Mouse (Mus musculus) midbrain, embryonic 10.5 days (tissue): ENCODE results near the gene Nell1. TPM values are rescaled to one million over a fixed set of nuclear protein-coding genes. Genes with fewer than 3 reads are reported as not detected.

Source experiments
- DNase-seq: peaks from one replicate; pipeline ENCODE4 v3.0.0-alpha.2; 2017; ENCODE audit warnings: low spot score
- H3K27ac ChIP-seq: fragments of 300-500 bp; sonication (generic); replicated peaks from 2 replicates; pipeline ENCODE4 v1.5.1; 2016; ENCODE audit warnings: mild to moderate bottlenecking
- H3K27me3 ChIP-seq: fragments of 300-500 bp; sonication (generic); 2 replicates; pipeline ENCODE4 v1.6.1; 2016; ENCODE audit warnings: low read depth, mild to moderate bottlenecking; ENCODE audit not compliant: poor library complexity, severe bottlenecking
- H3K36me3 ChIP-seq: fragments of 300-500 bp; sonication (generic); 2 replicates; pipeline ENCODE4 v1.6.1; 2016; ENCODE audit warnings: mild to moderate bottlenecking, moderate library complexity
- H3K4me1 ChIP-seq: fragments of 300-500 bp; sonication (generic); 2 replicates; pipeline ENCODE4 v1.6.1; 2016
- H3K4me3 ChIP-seq: fragments of 300-500 bp; sonication (generic); 2 replicates; pipeline ENCODE4 v1.5.1; 2016; ENCODE audit warnings: mild to moderate bottlenecking, moderate library complexity
- H3K9me3 ChIP-seq: fragments of 300-500 bp; sonication (generic); replicated peaks from 2 replicates; pipeline ENCODE4 v1.6.1; 2016; ENCODE audit warnings: mild to moderate bottlenecking
- WGBS: fragments of 180-500 bp; shearing (Covaris S2); methylation state at CpG from one replicate; pipeline ENCODE4 v1.1.7; 2016; 5-methylcytosine and 5-hydroxymethylcytosine counted together
- polyA plus RNA-seq: library from polyadenylated mRNA; unstranded; fragments of >200 nt; fragmentation: Nextera tagmentation; extraction: Ambion mirVana; gene quantifications from 2 replicates; pipeline ENCODE4 v1.2.1, GENCODE M21; 2016

Gene Nell1
- polyA plus RNA-seq, 1 experiment from 2014 or later: 0.54 TPM

- Histone ChIP-seq H3K4me3 (no peak overlapping the region), H3K4me1 (peaks cover 3% of the 10 kb centered on the region), H3K9me3 (no peaks in the 10 kb centered on the region), H3K36me3 (no peaks in the 10 kb centered on the region), H3K27ac (no peak overlapping the region), H3K27me3 (peaks cover 14% of the 10 kb centered on the region)
- no peak for DNase-seq
- WGBS: 88% methylated on average over 2 of the region's 2 CpGs
Measured at GRCm38 (mm10) chr7:50107261-50107660, 132.6 kb downstream of the Nell1 start.

GRCm38 (mm10) chr7:50118348-50118747, 143.7 kb downstream of the Nell1 start:
- Histone ChIP-seq H3K9me3 (no peaks in the 10 kb centered on the region), H3K4me1 (no peaks in the 10 kb centered on the region), H3K27ac (no peak overlapping the region), H3K27me3 (no peaks in the 10 kb centered on the region), H3K4me3 (no peak overlapping the region), H3K36me3 (no peaks in the 10 kb centered on the region)
- 94% methylated on average over 5 of the region's 5 CpGs for WGBS
- no peak for DNase-seq

- Histone ChIP-seq H3K27me3 (no peaks in the 10 kb centered on the region), H3K4me1 (no peaks in the 10 kb centered on the region), H3K36me3 (no peaks in the 10 kb centered on the region), H3K27ac (no peak overlapping the region), H3K9me3 (no peaks in the 10 kb centered on the region), H3K4me3 (no peak overlapping the region)
- DNase-seq: no peak
- 85% methylated on average over 3 of the region's 3 CpGs for WGBS
Measured at GRCm38 (mm10) chr7:50137706-50138105, 163.0 kb downstream of the Nell1 start.

- Histone ChIP-seq H3K4me3 (no peak overlapping the region), H3K27me3 (no peaks in the 10 kb centered on the region), H3K27ac (no peak overlapping the region), H3K9me3 (no peaks in the 10 kb centered on the region), H3K36me3 (no peaks in the 10 kb centered on the region), H3K4me1 (no peaks in the 10 kb centered on the region)
- WGBS: 96% methylated on average over 7 of the region's 7 CpGs
- DNase-seq: no peak
Measured at GRCm38 (mm10) chr7:50149326-50149725, 174.7 kb downstream of the Nell1 start.

- H3K36me3 ChIP-seq: no peaks in the 10 kb centered on the region
- no peak overlapping the region for H3K4me3 ChIP-seq
- H3K27me3 ChIP-seq: no peaks in the 10 kb centered on the region
- no peak for DNase-seq
- H3K27ac ChIP-seq: no peak overlapping the region
- WGBS: 84% methylated on average over 2 of the region's 2 CpGs
- H3K9me3 ChIP-seq: no peaks in the 10 kb centered on the region
- H3K4me1 ChIP-seq: no peaks in the 10 kb centered on the region
Measured at GRCm38 (mm10) chr7:50150838-50151237, 176.2 kb downstream of the Nell1 start.

GRCm38 (mm10) chr7:50153618-50154017, 179.0 kb downstream of the Nell1 start:
- no peaks in the 10 kb centered on the region for H3K36me3 ChIP-seq
- H3K27me3 ChIP-seq: no peaks in the 10 kb centered on the region
- no peak overlapping the region for H3K4me3 ChIP-seq
- no peaks in the 10 kb centered on the region for H3K9me3 ChIP-seq
- H3K27ac ChIP-seq: no peak overlapping the region
- DNase-seq: no peak
- WGBS: 85% methylated on average over 2 of the region's 2 CpGs
- no peaks in the 10 kb centered on the region for H3K4me1 ChIP-seq

- Histone ChIP-seq H3K27ac (no peak overlapping the region), H3K4me3 (no peak overlapping the region), H3K36me3 (no peaks in the 10 kb centered on the region), H3K9me3 (no peaks in the 10 kb centered on the region), H3K4me1 (no peaks in the 10 kb centered on the region), H3K27me3 (no peaks in the 10 kb centered on the region)
- WGBS: 86% methylated on average over 5 of the region's 5 CpGs
- no peak for DNase-seq
Measured at GRCm38 (mm10) chr7:50162602-50163001, 187.9 kb downstream of the Nell1 start.

GRCm38 (mm10) chr7:50168778-50169177, 194.1 kb downstream of the Nell1 start:
- Histone ChIP-seq H3K9me3 (no peaks in the 10 kb centered on the region), H3K4me1 (no peaks in the 10 kb centered on the region), H3K36me3 (no peaks in the 10 kb centered on the region), H3K27me3 (no peaks in the 10 kb centered on the region), H3K27ac (no peak overlapping the region), H3K4me3 (no peak overlapping the region)
- no peak for DNase-seq

GRCm38 (mm10) chr7:50186306-50186705, 211.6 kb downstream of the Nell1 start:
- Histone ChIP-seq H3K27ac (no peak overlapping the region), H3K4me1 (no peaks in the 10 kb centered on the region), H3K4me3 (no peak overlapping the region), H3K36me3 (no peaks in the 10 kb centered on the region), H3K9me3 (no peaks in the 10 kb centered on the region), H3K27me3 (no peaks in the 10 kb centered on the region)
- 93% methylated on average over 6 of the region's 6 CpGs for WGBS
- DNase-seq: no peak

- H3K9me3 ChIP-seq: no peaks in the 10 kb centered on the region
- no peak overlapping the region for H3K27ac ChIP-seq
- no peaks in the 10 kb centered on the region for H3K36me3 ChIP-seq
- no peak for DNase-seq
- H3K27me3 ChIP-seq: no peaks in the 10 kb centered on the region
- H3K4me1 ChIP-seq: no peaks in the 10 kb centered on the region
- no peak overlapping the region for H3K4me3 ChIP-seq
- 88% methylated on average over 7 of the region's 7 CpGs for WGBS
Measured at GRCm38 (mm10) chr7:50193955-50194354, 219.3 kb downstream of the Nell1 start.

- Histone ChIP-seq H3K4me3 (no peak overlapping the region), H3K36me3 (no peaks in the 10 kb centered on the region), H3K27me3 (no peaks in the 10 kb centered on the region), H3K9me3 (no peaks in the 10 kb centered on the region), H3K27ac (no peak overlapping the region), H3K4me1 (no peaks in the 10 kb centered on the region)
- DNase-seq: no peak
- 75% methylated on average over 3 of the region's 3 CpGs for WGBS
Measured at GRCm38 (mm10) chr7:50195080-50195611, 220.5 kb downstream of the Nell1 start.

- 80% methylated on average over 2 of the region's 2 CpGs for WGBS
- Histone ChIP-seq H3K27me3 (no peaks in the 10 kb centered on the region), H3K27ac (no peak overlapping the region), H3K36me3 (no peaks in the 10 kb centered on the region), H3K4me3 (no peak overlapping the region), H3K4me1 (no peaks in the 10 kb centered on the region), H3K9me3 (no peaks in the 10 kb centered on the region)
- no peak for DNase-seq
Measured at GRCm38 (mm10) chr7:50205268-50205667, 230.6 kb downstream of the Nell1 start.

GRCm38 (mm10) chr7:50210678-50211251, 236.1 kb downstream of the Nell1 start:
- Histone ChIP-seq H3K27ac (no peak overlapping the region), H3K9me3 (peaks cover 5% of the 10 kb centered on the region; the same call in 1 of the 2 replicates), H3K4me1 (no peaks in the 10 kb centered on the region), H3K36me3 (no peaks in the 10 kb centered on the region), H3K4me3 (no peak overlapping the region), H3K27me3 (no peaks in the 10 kb centered on the region)
- no peak for DNase-seq
- WGBS: 65% methylated on average over 6 of the region's 6 CpGs

GRCm38 (mm10) chr7:50221849-50222248, 247.2 kb downstream of the Nell1 start:
- peaks cover 21% of the 10 kb centered on the region for H3K27me3 ChIP-seq
- no peak overlapping the region for H3K4me3 ChIP-seq
- H3K27ac ChIP-seq: no peak overlapping the region

More at GRCm38 (mm10) chr7:50221849-50222248, 247.2 kb downstream of the Nell1 start:
- Histone ChIP-seq H3K36me3 (no peaks in the 10 kb centered on the region), H3K4me1 (peaks cover 10% of the 10 kb centered on the region), H3K9me3 (no peaks in the 10 kb centered on the region)
- no peak for DNase-seq
